Mouse (Mus musculus) urinary bladder, postnatal 10 days (tissue): ENCODE data around the gene Ywhaq.
"Not testable (repeated sequence)": the region's sequence is repeated elsewhere in the genome, so short reads cannot be mapped to it uniquely, and the experiment has no call there.

Experiments used
- DNase-seq: peaks from one replicate; pipeline ENCODE4 v3.0.0; 2022; ENCODE audit warnings: low spot score

Ywhaq gene

DNA sequence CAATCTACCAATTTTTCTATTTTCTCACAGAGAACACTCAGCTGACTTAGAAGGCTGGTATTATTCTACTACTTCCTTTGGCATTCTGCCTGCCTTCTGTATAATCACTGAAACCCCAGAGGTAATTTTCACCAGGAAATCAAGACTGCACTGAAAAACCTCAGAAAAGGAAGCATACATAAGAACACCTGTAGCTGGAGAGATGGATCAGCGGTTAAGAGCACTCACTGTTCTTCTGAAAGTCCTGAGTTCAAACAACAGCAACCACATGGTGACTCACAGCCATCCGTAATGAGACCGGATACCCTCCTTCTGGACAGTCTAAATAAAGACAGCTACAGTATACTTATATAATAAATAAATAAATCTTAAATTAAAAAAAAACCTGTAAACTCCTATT is 7.8 kb downstream of the Ywhaq start:
- DNase-seq, result no peak

DNA sequence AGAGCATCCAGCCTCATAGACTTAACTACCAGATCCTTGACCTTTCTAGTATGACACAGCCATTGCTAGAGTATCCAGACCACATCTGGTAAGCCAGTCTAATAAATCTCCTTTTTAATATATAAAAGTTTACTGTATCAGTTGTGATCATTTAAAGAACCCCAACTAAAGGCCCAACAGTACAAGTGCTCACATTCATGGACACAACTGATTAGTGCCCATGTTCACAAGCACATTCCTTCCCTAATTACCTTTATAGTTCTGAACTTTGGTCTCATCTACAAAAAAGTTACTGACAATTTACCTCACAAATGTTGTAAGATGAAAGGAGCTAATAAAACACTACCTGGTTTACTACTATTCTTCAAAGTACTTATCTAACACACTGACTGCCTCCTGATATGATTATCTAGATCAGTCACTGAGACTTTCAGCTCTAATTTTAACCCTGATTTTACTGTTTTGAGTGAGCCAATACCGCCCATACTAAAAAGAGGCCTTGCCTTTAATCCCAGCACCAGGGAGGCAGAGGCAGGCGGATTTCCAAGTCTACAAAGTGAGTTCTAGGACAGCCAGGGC is 8.6 kb downstream of the Ywhaq start:
- no peak for DNase-seq

DNA sequence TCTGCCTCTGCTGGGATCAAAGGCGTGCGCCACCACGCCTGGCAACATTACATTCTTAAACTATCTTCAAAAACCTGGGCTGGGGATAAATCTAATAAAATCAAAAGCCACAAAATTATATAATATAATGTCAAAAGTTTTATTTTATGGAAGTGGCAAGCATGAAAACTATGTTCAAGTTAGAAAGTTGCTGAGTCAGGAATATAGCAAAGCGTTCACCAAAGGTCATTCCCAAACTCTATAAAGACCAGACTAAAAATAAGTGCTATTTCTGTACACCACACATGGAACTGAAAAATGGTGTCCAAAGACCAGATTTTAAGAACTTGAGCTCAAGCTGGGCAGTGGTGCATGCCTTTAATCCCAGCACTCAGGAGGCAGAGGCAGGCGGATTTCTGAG is 14.7 kb downstream of the Ywhaq start:
- DNase-seq, result no peak

GRCm38 (mm10) chr12:21386201-21386600 is 31.2 kb downstream of the Ywhaq start:
- DNase-seq, result no peak

- not testable (repeated sequence) for DNase-seq
These were observed 38.6 kb downstream of the Ywhaq start for GRCm38 (mm10) chr12:21378765-21379346.

- DNase-seq, result no peak
These were observed 41.9 kb downstream of the Ywhaq start for GRCm38 (mm10) chr12:21375376-21376157.

GRCm38 (mm10) chr12:21373820-21374475 is 43.5 kb downstream of the Ywhaq start:
- no peak for DNase-seq

DNA sequence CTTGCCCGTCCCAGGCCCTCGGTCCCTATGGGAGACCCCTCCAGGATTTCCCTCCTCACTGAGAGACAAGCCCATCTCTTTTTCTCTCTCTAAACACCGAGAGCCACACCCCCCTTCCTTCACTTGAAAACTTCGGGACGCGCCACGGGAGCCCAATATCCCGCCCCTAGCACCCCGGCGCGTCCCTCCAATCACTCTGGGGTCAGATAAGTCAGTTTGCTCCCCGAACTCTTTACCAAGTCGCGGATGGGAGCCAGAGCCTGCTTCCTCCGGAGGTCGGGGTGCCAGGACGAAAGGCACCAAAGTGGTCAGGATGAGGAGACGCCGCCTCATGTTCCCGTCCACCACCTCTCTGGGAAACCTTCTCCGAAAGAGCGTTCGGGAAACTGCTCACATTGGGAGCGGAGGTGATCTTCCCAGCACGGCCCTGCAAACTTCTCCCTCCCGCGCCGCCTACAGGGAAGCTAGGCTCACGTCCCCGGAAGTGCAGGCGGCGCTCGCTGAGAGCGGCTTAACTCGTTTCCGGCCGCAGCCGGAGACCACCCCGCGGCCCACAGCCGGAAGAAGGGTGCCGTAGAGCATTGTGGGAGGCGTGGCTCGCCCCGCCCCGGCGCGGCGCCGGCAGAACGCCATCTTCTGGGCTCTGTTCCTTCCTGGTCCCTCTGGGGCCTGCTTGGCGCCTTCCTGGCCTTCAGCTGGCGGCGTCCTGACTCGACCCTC is 44.2 kb downstream of the Ywhaq start, which contains the start of gene Adam17:
TSS of gene Adam17 (minus strand) at position 533 of the 720 bp plus-strand sequence.
- peak; percentile 75 for DNase-seq

DNA sequence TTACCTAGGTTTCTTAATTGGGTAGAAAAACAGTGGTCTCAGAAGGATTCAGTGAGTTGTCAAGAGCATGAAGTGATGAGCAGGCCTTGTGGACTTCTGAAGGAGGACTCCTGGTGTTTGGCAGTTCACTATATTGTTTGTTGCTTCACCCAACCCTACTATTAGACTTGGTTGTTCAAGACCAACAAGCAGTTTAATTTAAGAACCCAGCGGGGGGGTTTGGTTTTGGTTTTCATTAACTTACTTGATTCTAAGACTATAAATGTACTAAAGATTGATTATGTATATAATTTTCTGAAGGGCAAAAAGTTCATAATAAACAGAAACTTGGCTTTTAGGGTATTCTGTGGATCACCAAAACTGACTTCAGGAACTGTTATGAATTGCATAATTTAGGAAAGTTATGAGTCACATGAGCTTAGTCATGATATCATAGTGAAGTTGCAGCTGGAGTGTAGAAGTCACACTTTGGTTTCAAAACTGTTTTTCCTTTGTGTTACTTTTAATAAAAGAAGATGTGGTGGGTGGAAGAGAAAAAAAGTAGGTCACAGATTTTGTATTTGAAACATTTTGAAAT is 47.3 kb downstream of the Ywhaq start:
- DNase-seq, result no peak

- no peak for DNase-seq
These were observed 48.4 kb downstream of the Ywhaq start for GRCm38 (mm10) chr12:21369087-21369410.

- DNase-seq, result no peak
These were observed 48.9 kb downstream of the Ywhaq start for GRCm38 (mm10) chr12:21368376-21369086.

DNA sequence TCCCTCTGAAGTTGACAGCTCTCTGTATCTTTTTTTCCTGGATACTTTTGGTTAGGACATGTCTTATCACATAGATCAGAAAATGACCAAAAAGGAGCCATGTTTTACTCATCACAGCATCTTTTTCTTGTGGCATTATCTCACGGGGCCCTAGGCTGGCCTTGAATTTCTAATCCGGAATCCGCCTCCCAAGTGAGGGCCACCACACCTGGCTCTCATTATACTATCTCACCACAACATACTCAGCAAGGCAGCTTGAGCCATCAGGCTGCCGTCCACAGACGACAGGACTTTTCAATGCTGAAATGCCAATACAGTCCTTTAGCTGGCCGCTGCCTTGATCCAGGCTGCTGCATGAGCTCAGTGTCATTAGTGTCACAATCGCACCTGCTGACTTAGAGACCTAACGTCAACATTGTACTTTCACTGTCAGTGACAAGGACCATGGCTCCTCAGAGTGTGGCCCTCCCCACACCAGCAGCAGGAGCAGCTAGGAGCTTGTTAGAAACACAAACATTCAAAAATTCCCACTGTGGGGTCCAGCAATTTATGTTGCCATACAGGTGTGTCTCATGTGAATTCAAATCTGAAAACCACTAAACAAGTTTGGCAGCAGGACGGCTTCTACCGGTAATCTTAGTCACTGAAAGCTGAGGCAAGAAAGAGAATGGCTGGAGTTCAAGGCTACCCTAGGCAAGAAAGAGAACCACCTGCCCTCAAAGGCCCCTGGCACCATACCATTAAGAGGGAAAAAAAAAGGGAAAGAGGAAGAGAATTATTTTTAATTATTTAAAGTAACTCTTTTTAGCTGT is 52.6 kb downstream of the Ywhaq start:
- no peak for DNase-seq

GRCm38 (mm10) chr12:21363195-21363594 is 54.2 kb downstream of the Ywhaq start:
- no peak for DNase-seq

- DNase-seq, result no peak
These were observed 54.8 kb downstream of the Ywhaq start for GRCm38 (mm10) chr12:21362686-21363085.

- DNase-seq, result no peak
These were observed 63.8 kb downstream of the Ywhaq start for GRCm38 (mm10) chr12:21353681-21354080.

- no peak for DNase-seq
These were observed 67.1 kb downstream of the Ywhaq start for GRCm38 (mm10) chr12:21350113-21350876.

- DNase-seq, result no peak
These were observed 70.5 kb downstream of the Ywhaq start for GRCm38 (mm10) chr12:21346972-21347371.

DNA sequence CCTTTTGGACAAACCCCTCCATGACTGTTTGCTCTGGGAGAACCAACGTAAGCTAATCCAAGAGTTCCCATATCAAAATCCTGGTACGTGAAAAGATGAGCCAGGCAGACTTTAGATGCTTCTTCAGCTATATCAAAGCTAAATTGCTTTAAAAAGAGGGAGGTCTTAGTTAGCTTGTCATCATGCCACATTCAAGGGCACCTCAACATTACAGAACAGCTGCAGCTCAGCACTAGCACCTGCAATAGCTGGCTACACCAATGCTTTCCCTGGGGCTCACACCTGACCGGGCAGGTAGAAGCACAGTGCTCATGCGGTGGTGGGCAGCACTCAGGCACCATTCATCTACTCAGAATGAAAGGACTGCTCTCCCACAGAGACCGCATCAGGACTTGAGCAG is 76.8 kb downstream of the Ywhaq start:
- no peak for DNase-seq
